In genomic region chr13:71507956-71508401, GRCm38 (mm10) we compare ENCODE assay signal across 10 mouse cellular contexts.
DNase-seq lines count a peak whose midpoint lies in the region; ATAC-seq and TF ChIP-seq lines count a peak whose summit lies in the region.
"Had no signal": no experiment of that assay in that cellular context is flagged by ENCODE, and none has a peak within 500 bp of the region (broad histone marks: within the 10 kb centered on the region; RNA-seq: fewer than 3 reads in every experiment).

No protein-coding gene starts in this region.

- peak; percentile 82 for ATAC-seq in forebrain, embryonic 12.5 days (ENCODE audit: low FRiP score)
- ATAC-seq in kidney, embryonic 15.5 days (replicated peaks; ENCODE audit: low FRiP score), result peak; percentile 85
- ATAC-seq in midbrain, embryonic 16.5 days, result peak; percentile 79

- H3K4me2 ChIP-seq in forebrain, embryonic 12.5 days, result peak overlapping the region; percentile 38
- peak overlapping the region; percentile 46; the same call in 1 of the 2 replicates for H3K4me2 ChIP-seq in kidney, embryonic 15.5 days
- peak overlapping the region; percentile 53 for H3K4me2 ChIP-seq in midbrain, embryonic 16.5 days (ENCODE audit: low read length)

- H3K4me3 ChIP-seq in layer of hippocampus, adult 2 months, result no peak overlapping the region
- H3K4me3 ChIP-seq in forebrain, embryonic 12.5 days (replicated peaks), result no peak overlapping the region
- H3K4me3 ChIP-seq in kidney, embryonic 15.5 days (replicated peaks), result no peak overlapping the region
- H3K4me3 ChIP-seq in midbrain, embryonic 16.5 days (ENCODE audit: low read depth, low read length), result no peak overlapping the region

- no peak overlapping the region for H3K9ac ChIP-seq in forebrain, embryonic 12.5 days
- H3K9ac ChIP-seq in kidney, embryonic 15.5 days, result no peak overlapping the region
- peak overlapping the region; percentile 52; the same call in 1 of the 2 replicates for H3K9ac ChIP-seq in midbrain, embryonic 16.5 days (ENCODE audit: low read depth, low read length)

- no peak for TF ChIP-seq CTCF in layer of hippocampus, adult 2 months (conservative IDR thresholded peaks at IDR 0.05)

- peak; percentile 19 to 49 for DNase-seq in layer of hippocampus, postnatal 10 days (ENCODE audit: low spot score in 2 of 2)
- no peak for DNase-seq in layer of hippocampus, adult 2 months (ENCODE audit: low spot score in 2 of 2)
- DNase-seq in heart, postnatal 36 days, result no peak
- no peak for DNase-seq in adrenal gland, postnatal 10 days
- DNase-seq in gastrocnemius, postnatal 10 days, result no peak
- DNase-seq: adrenal gland, postnatal 14 days; thymus, postnatal 4 days had no signal

- 2% methylated on average over 9 of the region's 9 CpGs for WGBS in forebrain, embryonic 12.5 days
- WGBS in kidney, embryonic 15.5 days, result 14% methylated on average over 9 of the region's 9 CpGs
- 9% methylated on average over 9 of the region's 9 CpGs for WGBS in midbrain, embryonic 16.5 days

- H3K4me1 ChIP-seq in forebrain, embryonic 12.5 days, result peaks cover 20% of the 10 kb centered on the region
- H3K4me1 ChIP-seq in kidney, embryonic 15.5 days, result peaks cover 10% of the 10 kb centered on the region
- peaks cover 10% of the 10 kb centered on the region; the same call in 1 of the 2 replicates for H3K4me1 ChIP-seq in midbrain, embryonic 16.5 days (ENCODE audit: control insufficient read depth, insufficient read depth, low read length)

- no peaks in the 10 kb centered on the region for H3K36me3 ChIP-seq in forebrain, embryonic 12.5 days (replicated peaks)
- H3K36me3 ChIP-seq in kidney, embryonic 15.5 days, result no peaks in the 10 kb centered on the region
- no peaks in the 10 kb centered on the region for H3K36me3 ChIP-seq in midbrain, embryonic 16.5 days (ENCODE audit: control insufficient read depth, insufficient read depth, low read length)

- H3K27ac ChIP-seq in layer of hippocampus, adult 2 months, result no peak overlapping the region
- H3K27ac ChIP-seq in forebrain, embryonic 12.5 days, result peak overlapping the region; percentile 57; the same call in 1 of the 2 replicates
- peak overlapping the region; percentile 83 for H3K27ac ChIP-seq in kidney, embryonic 15.5 days
- no peak overlapping the region for H3K27ac ChIP-seq in midbrain, embryonic 16.5 days (ENCODE audit: low read length)

- intact Hi-C loops in heart, postnatal 36 days (cut with DNase I), result no loop called here

- H3K9me3 ChIP-seq in forebrain, embryonic 12.5 days, result no peaks in the 10 kb centered on the region
- H3K9me3 ChIP-seq in kidney, embryonic 15.5 days (replicated peaks), result no peaks in the 10 kb centered on the region
- no peaks in the 10 kb centered on the region for H3K9me3 ChIP-seq in midbrain, embryonic 16.5 days (replicated peaks; ENCODE audit: control insufficient read depth, low read length, poor library complexity, severe bottlenecking)

- peaks cover 51% of the 10 kb centered on the region for H3K27me3 ChIP-seq in forebrain, embryonic 12.5 days
- peaks cover 8% of the 10 kb centered on the region; the same call in 1 of the 2 replicates for H3K27me3 ChIP-seq in kidney, embryonic 15.5 days
- no peaks in the 10 kb centered on the region for H3K27me3 ChIP-seq in midbrain, embryonic 16.5 days (ENCODE audit: control insufficient read depth, insufficient read depth, low read depth, low read length)

Comparison
In these comparisons a context has a peak if more than half of its experiments do, and no peak if none do; other contexts are left out.
1. DNase-seq: peak in layer of hippocampus, postnatal 10 days (2 of 2); none in layer of hippocampus, adult 2 months (0 of 2), heart, postnatal 36 days (0 of 2), adrenal gland, postnatal 10 days (single experiment) and gastrocnemius, postnatal 10 days (single experiment).
2. H3K27ac ChIP-seq: peak in forebrain, embryonic 12.5 days (single experiment) and kidney, embryonic 15.5 days (single experiment); none in layer of hippocampus, adult 2 months (single experiment) and midbrain, embryonic 16.5 days (single experiment).
3. Peak in every context shown above with its lines, with median percentiles within 50 percentile points of each other: ATAC-seq and H3K4me2 ChIP-seq.